Mouse (Mus musculus): ENCODE data around the gene Lbh.

- TF ChIP-seq CTCF (IDR thresholded peaks at IDR 0.05; ENCODE audit: borderline replicate concordance, insufficient read depth, low read length), result no peak
- TF ChIP-seq POLR2A (IDR thresholded peaks at IDR 0.05; ENCODE audit: low read depth, low read length), result no peak
Measured at GRCm38 (mm10) chr17:72966878-72967277, 48.8 kb downstream of the Lbh start.

Measured in embryonic fibroblast, embryonic 13.5 days (primary cell).